In genomic region chr10:71738280-71738679, GRCm38 (mm10) we compare ENCODE assay signal across 18 mouse cellular contexts.
DNase-seq lines count a peak whose midpoint lies in the region; ATAC-seq lines count a peak whose summit lies in the region.
"Had no signal": no experiment of that assay in that cellular context is flagged by ENCODE, and none has a peak within 500 bp of the region (broad histone marks: within the 10 kb centered on the region; RNA-seq: fewer than 3 reads in every experiment).

No protein-coding gene starts in this region.

- no peak overlapping the region for H3K27ac ChIP-seq in embryonic facial prominence, embryonic 11.5 days (replicated peaks; ENCODE audit: low read depth, low read length)
- no peak overlapping the region for H3K27ac ChIP-seq in embryonic facial prominence, embryonic 10.5 days (replicated peaks)
- H3K27ac ChIP-seq in lung, embryonic 15.5 days = 0 out of 2 replicates have a peak overlapping the region, but pooled peaks have one; percentile 19
- H3K27ac ChIP-seq in neural tube, embryonic 12.5 days = no peak overlapping the region
- no peak overlapping the region for H3K27ac ChIP-seq in intestine, embryonic 16.5 days (ENCODE audit: low read length)
- no peak overlapping the region for H3K27ac ChIP-seq in heart, embryonic 10.5 days
- H3K27ac ChIP-seq: embryonic facial prominence, embryonic 15.5 days; limb, embryonic 15.5 days had no signal

- H3K9me3 ChIP-seq in embryonic facial prominence, embryonic 11.5 days (replicated peaks; ENCODE audit: control insufficient read depth, low read length) = no peaks in the 10 kb centered on the region
- no peaks in the 10 kb centered on the region for H3K9me3 ChIP-seq in embryonic facial prominence, embryonic 10.5 days
- no peaks in the 10 kb centered on the region for H3K9me3 ChIP-seq in lung, embryonic 15.5 days
- H3K9me3 ChIP-seq in neural tube, embryonic 12.5 days = no peaks in the 10 kb centered on the region
- no peaks in the 10 kb centered on the region for H3K9me3 ChIP-seq in intestine, embryonic 16.5 days (ENCODE audit: control insufficient read depth, low read length)
- H3K9me3 ChIP-seq in heart, embryonic 10.5 days = no peaks in the 10 kb centered on the region
- H3K9me3 ChIP-seq: embryonic facial prominence, embryonic 15.5 days; limb, embryonic 15.5 days had no signal

- ATAC-seq in embryonic facial prominence, embryonic 11.5 days (replicated peaks; ENCODE audit: insufficient number of reproducible peaks, low FRiP score, low TSS enrichment, low read depth) = peak; percentile 56; the same call in 1 of the 2 replicates
- ATAC-seq in lung, embryonic 15.5 days (ENCODE audit: borderline replicate concordance, extremely low read depth, low FRiP score, low TSS enrichment) = no peak
- ATAC-seq in neural tube, embryonic 12.5 days (ENCODE audit: low FRiP score, low read depth) = peak; percentile 37; the same call in 1 of the 2 replicates
- no peak for ATAC-seq in intestine, embryonic 16.5 days
- ATAC-seq: forebrain, postnatal 0 days had no signal

- H3K27me3 ChIP-seq in embryonic facial prominence, embryonic 11.5 days (ENCODE audit: control insufficient read depth, insufficient read depth, low read length) = no peaks in the 10 kb centered on the region
- peaks cover 8% of the 10 kb centered on the region for H3K27me3 ChIP-seq in embryonic facial prominence, embryonic 10.5 days (replicated peaks; ENCODE audit: low read depth, poor library complexity, severe bottlenecking)
- H3K27me3 ChIP-seq in lung, embryonic 15.5 days = no peaks in the 10 kb centered on the region
- no peaks in the 10 kb centered on the region for H3K27me3 ChIP-seq in neural tube, embryonic 12.5 days (replicated peaks)
- no peaks in the 10 kb centered on the region for H3K27me3 ChIP-seq in intestine, embryonic 16.5 days (replicated peaks; ENCODE audit: control insufficient read depth, insufficient read depth, low read length)
- H3K27me3 ChIP-seq in heart, embryonic 10.5 days (ENCODE audit: insufficient read depth, poor library complexity, severe bottlenecking) = no peaks in the 10 kb centered on the region
- H3K27me3 ChIP-seq: CH12.LX; embryonic facial prominence, embryonic 15.5 days; heart, embryonic 12.5 days; limb, embryonic 15.5 days had no signal

- no peak overlapping the region for H3K4me2 ChIP-seq in embryonic facial prominence, embryonic 11.5 days (ENCODE audit: low read depth, low read length)
- no peak overlapping the region for H3K4me2 ChIP-seq in lung, embryonic 15.5 days
- H3K4me2 ChIP-seq in neural tube, embryonic 12.5 days (replicated peaks) = no peak overlapping the region
- H3K4me2 ChIP-seq in intestine, embryonic 16.5 days (ENCODE audit: low read depth, low read length) = no peak overlapping the region
- H3K4me2 ChIP-seq: embryonic facial prominence, embryonic 15.5 days; heart, embryonic 12.5 days; limb, embryonic 15.5 days had no signal

- WGBS in embryonic facial prominence, embryonic 11.5 days = 12% methylated on average over 4 of the region's 4 CpGs
- WGBS in embryonic facial prominence, embryonic 10.5 days = 13% methylated on average over 4 of the region's 4 CpGs
- WGBS in lung, embryonic 15.5 days = 16% methylated on average over 4 of the region's 4 CpGs
- 10% methylated on average over 4 of the region's 4 CpGs for WGBS in neural tube, embryonic 12.5 days
- 21% methylated on average over 4 of the region's 4 CpGs for WGBS in intestine, embryonic 16.5 days
- WGBS in heart, embryonic 10.5 days = 53% methylated on average over 4 of the region's 4 CpGs

- H3K4me1 ChIP-seq in embryonic facial prominence, embryonic 11.5 days (ENCODE audit: control insufficient read depth, insufficient read depth, low read length) = no peaks in the 10 kb centered on the region
- peaks cover 4% of the 10 kb centered on the region; the same call in 1 of the 2 replicates for H3K4me1 ChIP-seq in embryonic facial prominence, embryonic 10.5 days
- no peaks in the 10 kb centered on the region for H3K4me1 ChIP-seq in lung, embryonic 15.5 days
- 0 out of 2 replicates have a peak, but pooled peaks cover 5% of the 10 kb centered on the region for H3K4me1 ChIP-seq in neural tube, embryonic 12.5 days
- H3K4me1 ChIP-seq in intestine, embryonic 16.5 days (ENCODE audit: control insufficient read depth, insufficient read depth, low read length) = no peaks in the 10 kb centered on the region
- H3K4me1 ChIP-seq in heart, embryonic 10.5 days = no peaks in the 10 kb centered on the region
- H3K4me1 ChIP-seq: embryonic facial prominence, embryonic 15.5 days; heart, embryonic 12.5 days; limb, embryonic 15.5 days had no signal

- no peak overlapping the region for H3K9ac ChIP-seq in embryonic facial prominence, embryonic 11.5 days (replicated peaks; ENCODE audit: low read length)
- H3K9ac ChIP-seq in lung, embryonic 15.5 days = no peak overlapping the region
- no peak overlapping the region for H3K9ac ChIP-seq in neural tube, embryonic 12.5 days
- H3K9ac ChIP-seq in intestine, embryonic 16.5 days (ENCODE audit: low read depth, low read length) = no peak overlapping the region
- H3K9ac ChIP-seq: embryonic facial prominence, embryonic 15.5 days; forebrain, postnatal 0 days; heart, embryonic 12.5 days; limb, embryonic 15.5 days had no signal

- no peak overlapping the region for H3K4me3 ChIP-seq in embryonic facial prominence, embryonic 11.5 days (ENCODE audit: low read depth, low read length)
- H3K4me3 ChIP-seq in embryonic facial prominence, embryonic 10.5 days = no peak overlapping the region
- no peak overlapping the region for H3K4me3 ChIP-seq in lung, embryonic 15.5 days
- no peak overlapping the region for H3K4me3 ChIP-seq in neural tube, embryonic 12.5 days
- no peak overlapping the region for H3K4me3 ChIP-seq in intestine, embryonic 16.5 days (ENCODE audit: low read length)
- H3K4me3 ChIP-seq in heart, embryonic 10.5 days = no peak overlapping the region
- H3K4me3 ChIP-seq: embryonic facial prominence, embryonic 15.5 days; heart, embryonic 12.5 days; limb, embryonic 15.5 days had no signal

- no peaks in the 10 kb centered on the region for H3K36me3 ChIP-seq in embryonic facial prominence, embryonic 11.5 days (replicated peaks; ENCODE audit: control insufficient read depth, insufficient read depth, low read depth, low read length)
- H3K36me3 ChIP-seq in embryonic facial prominence, embryonic 10.5 days (replicated peaks) = no peaks in the 10 kb centered on the region
- H3K36me3 ChIP-seq in lung, embryonic 15.5 days = no peaks in the 10 kb centered on the region
- no peaks in the 10 kb centered on the region for H3K36me3 ChIP-seq in neural tube, embryonic 12.5 days
- no peaks in the 10 kb centered on the region for H3K36me3 ChIP-seq in intestine, embryonic 16.5 days (ENCODE audit: control insufficient read depth, insufficient read depth, low read length)
- H3K36me3 ChIP-seq in heart, embryonic 10.5 days = no peaks in the 10 kb centered on the region
- H3K36me3 ChIP-seq: embryonic facial prominence, embryonic 15.5 days; heart, embryonic 12.5 days; limb, embryonic 15.5 days had no signal

- no peak for DNase-seq in embryonic facial prominence, embryonic 11.5 days (ENCODE audit: low spot score)
- no peak for DNase-seq in embryonic facial prominence, embryonic 10.5 days (ENCODE audit: low spot score)
- DNase-seq in lung, adult 18-20 months = no peak
- DNase-seq in embryo, embryonic 9.5 days (ENCODE audit: extremely low spot score) = peak; percentile 34
- no peak for DNase-seq in heart, embryonic 10.5 days (ENCODE audit: low spot score)
- DNase-seq: adrenal gland, postnatal 14 days; cerebellum, adult 9-11 months; forebrain, postnatal 0 days; heart, postnatal 4 days; kidney, adult 9 months; thymus, postnatal 4 days had no signal

Comparison
In these comparisons a context has a peak if more than half of its experiments do, and no peak if none do; other contexts are left out.
1. ATAC-seq: peak in embryonic facial prominence, embryonic 11.5 days (single experiment) and neural tube, embryonic 12.5 days (single experiment); none in lung, embryonic 15.5 days (single experiment) and intestine, embryonic 16.5 days (single experiment).